ENCODE assay signal across 25 mouse cellular contexts in genomic region chr2:157360028-157360427, GRCm38 (mm10). TPM values are rescaled to one million over a fixed set of nuclear protein-coding genes. Genes with fewer than 3 reads are reported as not detected.
A peak's percentile ranks its signal among the peaks of the same experiment; 100 is the strongest.
DNase-seq lines count a peak whose midpoint lies in the region; ATAC-seq and TF ChIP-seq lines count a peak whose summit lies in the region.
"Had no signal": no experiment of that assay in that cellular context is flagged by ENCODE, and none has a peak within 500 bp of the region (broad histone marks: within the 10 kb centered on the region; RNA-seq: fewer than 3 reads in every experiment).

No protein-coding gene starts in this region.

- 0 out of 2 replicates have a peak, but pooled peaks cover 3% of the 10 kb centered on the region for H3K4me1 ChIP-seq in intestine, embryonic 16.5 days (ENCODE audit: control insufficient read depth, insufficient read depth, low read length)
- peaks cover 16% of the 10 kb centered on the region; the same call in 1 of the 2 replicates for H3K4me1 ChIP-seq in small intestine, adult 2 months (ENCODE audit: control insufficient read depth, insufficient read depth, insufficient read length, low read length)
- H3K4me1 ChIP-seq in heart, adult 2 months (ENCODE audit: control insufficient read depth, insufficient read depth, low read length), result no peaks in the 10 kb centered on the region
- H3K4me1 ChIP-seq: embryonic facial prominence, embryonic 10.5 days; embryonic facial prominence, embryonic 12.5 days; forebrain, embryonic 13.5 days; forebrain, embryonic 15.5 days had no signal

- no peak for TF ChIP-seq POLR2A in small intestine, adult 2 months (IDR thresholded peaks at IDR 0.05; ENCODE audit: low read depth, low read length)
- TF ChIP-seq POLR2A in heart, adult 2 months (IDR thresholded peaks at IDR 0.05; ENCODE audit: insufficient read depth, low read depth, low read length), result no peak

- no peaks in the 10 kb centered on the region for H3K36me3 ChIP-seq in intestine, embryonic 16.5 days (ENCODE audit: control insufficient read depth, insufficient read depth, low read length)
- no peaks in the 10 kb centered on the region for H3K36me3 ChIP-seq in small intestine, adult 2 months (ENCODE audit: control insufficient read depth, insufficient read depth, low read length)
- no peaks in the 10 kb centered on the region for H3K36me3 ChIP-seq in heart, adult 2 months (ENCODE audit: control insufficient read depth, insufficient read depth, low read length)
- H3K36me3 ChIP-seq: embryonic facial prominence, embryonic 10.5 days; embryonic facial prominence, embryonic 12.5 days; forebrain, embryonic 15.5 days had no signal

- no peak for TF ChIP-seq EP300 in heart, adult 2 months (IDR thresholded peaks at IDR 0.05; ENCODE audit: insufficient read depth, low read depth, low read length)

- ATAC-seq in intestine, embryonic 16.5 days, result 0 out of 2 replicates have a peak, but pooled peaks have one; percentile 63
- ATAC-seq: forebrain, embryonic 13.5 days; forebrain, embryonic 15.5 days; forebrain, postnatal 0 days had no signal

- WGBS in intestine, embryonic 16.5 days, result 73% methylated on average over 5 of the region's 5 CpGs
- 40% methylated on average over 5 of the region's 5 CpGs for whole genome bisulfite sequencing in small intestine, adult 2 months
- WGBS in heart, adult 2 months, result 77% methylated on average over 5 of the region's 5 CpGs

- no peaks in the 10 kb centered on the region for H3K9me3 ChIP-seq in intestine, embryonic 16.5 days (ENCODE audit: control insufficient read depth, low read length)
- H3K9me3 ChIP-seq: embryonic facial prominence, embryonic 10.5 days; embryonic facial prominence, embryonic 12.5 days; forebrain, embryonic 15.5 days had no signal

- H3K4me2 ChIP-seq in intestine, embryonic 16.5 days (ENCODE audit: low read depth, low read length), result no peak overlapping the region
- H3K4me2 ChIP-seq: embryonic facial prominence, embryonic 12.5 days; forebrain, embryonic 13.5 days; forebrain, embryonic 15.5 days had no signal

- intact Hi-C loops in heart, adult 2 months (cut with DNase I), result no loop called here

- H3K27ac ChIP-seq in intestine, embryonic 16.5 days (ENCODE audit: low read length), result no peak overlapping the region
- peak overlapping the region; percentile 65; the same call in 1 of the 2 replicates for H3K27ac ChIP-seq in small intestine, adult 2 months (ENCODE audit: insufficient read depth, low read depth, low read length)
- H3K27ac ChIP-seq in heart, adult 2 months, result no peak overlapping the region
- H3K27ac ChIP-seq: embryonic facial prominence, embryonic 10.5 days; embryonic facial prominence, embryonic 12.5 days; forebrain, embryonic 13.5 days; forebrain, embryonic 15.5 days had no signal

- H3K27me3 ChIP-seq in intestine, embryonic 16.5 days (replicated peaks; ENCODE audit: control insufficient read depth, insufficient read depth, low read length), result no peaks in the 10 kb centered on the region
- no peaks in the 10 kb centered on the region for H3K27me3 ChIP-seq in small intestine, adult 2 months (ENCODE audit: control insufficient read depth, insufficient read depth, low read length)
- H3K27me3 ChIP-seq in heart, adult 2 months (ENCODE audit: control insufficient read depth, insufficient read depth, low read length), result no peaks in the 10 kb centered on the region
- H3K27me3 ChIP-seq: embryonic facial prominence, embryonic 12.5 days; forebrain, embryonic 13.5 days; forebrain, embryonic 15.5 days had no signal

- DNase-seq in R1 (ENCODE audit: low read depth, low spot score), result peak; percentile 65
- peak; percentile 43 for DNase-seq in ZHBTc4 (ENCODE audit: low read depth, low spot score)
- no peak for DNase-seq in lung, postnatal 4 days
- DNase-seq in heart, postnatal 4 days, result no peak
- DNase-seq in heart, adult 2 months, result no peak
- DNase-seq: adrenal gland, adult 2 months; adrenal gland, postnatal 10 days; adrenal gland, postnatal 25 days; cerebellum, adult 11 months; cerebellum, adult 18-20 months; cerebellum, adult 8-10 months; cerebellum, postnatal 10 days; cerebellum, postnatal 25 days; forebrain, postnatal 0 days had no signal

- H3K79me2 ChIP-seq in heart, adult 2 months (replicated peaks; ENCODE audit: control insufficient read depth, insufficient read depth, low read length), result no peaks in the 10 kb centered on the region

- no peak overlapping the region for H3K9ac ChIP-seq in intestine, embryonic 16.5 days (ENCODE audit: low read depth, low read length)
- no peak overlapping the region for H3K9ac ChIP-seq in heart, adult 2 months (ENCODE audit: low read depth, low read length)
- H3K9ac ChIP-seq: embryonic facial prominence, embryonic 12.5 days; forebrain, embryonic 13.5 days; forebrain, embryonic 15.5 days; forebrain, postnatal 0 days had no signal

- no peak overlapping the region for H3K4me3 ChIP-seq in intestine, embryonic 16.5 days (ENCODE audit: low read length)
- H3K4me3 ChIP-seq in small intestine, adult 2 months (ENCODE audit: low read depth, low read length), result no peak overlapping the region
- H3K4me3 ChIP-seq in heart, adult 2 months, result no peak overlapping the region
- H3K4me3 ChIP-seq: embryonic facial prominence, embryonic 10.5 days; embryonic facial prominence, embryonic 12.5 days; forebrain, embryonic 13.5 days; forebrain, embryonic 15.5 days had no signal

- no peak for TF ChIP-seq CTCF in small intestine, adult 2 months (IDR thresholded peaks at IDR 0.05; ENCODE audit: extremely low read depth, insufficient read length, insufficient replicate concordance, low read depth, low read length)
- TF ChIP-seq CTCF in heart, adult 2 months (IDR thresholded peaks at IDR 0.05), result no peak

RNA-seq across cellular contexts. Expression of gene Manbal, which starts 7.4 kb away (rescaled TPM):
- polyA plus RNA-seq in intestine, embryonic 16.5 days (2015; fragmentation: Nextera tagmentation; extraction: Ambion mirVana), result 66.8 and 71.3 TPM in 2 replicates
- 20.1 and 47.5 TPM in 2 replicates for polyA plus RNA-seq in small intestine, adult 2 months (2012; rRNA removed)
- total RNA-seq in heart, postnatal 4 days (2021), result 10 to 100 TPM; 35.8 to 35.9 TPM
- total RNA-seq in heart, adult 2 months (2021), result 10 to 100 TPM; 14.5 to 20.1 TPM
- 42.6 and 44.2 TPM in 2 replicates for polyA plus RNA-seq in heart, adult 2 months (2012; rRNA removed)

RNA-seq across cellular contexts. Expression of gene Ghrh, which starts 12.7 kb away (rescaled TPM):
- polyA plus RNA-seq in intestine, embryonic 16.5 days (2015; fragmentation: Nextera tagmentation; extraction: Ambion mirVana), result 0.76 and 0.81 TPM in 2 replicates
- 0.33 TPM in 1 of 2 replicates, not detected in the other for polyA plus RNA-seq in small intestine, adult 2 months (2012; rRNA removed)
- not detected for total RNA-seq in heart, postnatal 4 days (2021)
- total RNA-seq in heart, adult 2 months (2021), result not detected
- not detected in 2 replicates for polyA plus RNA-seq in heart, adult 2 months (2012; rRNA removed)
- total RNA-seq: adrenal gland, adult 2 months; adrenal gland, postnatal 10 days; adrenal gland, postnatal 25 days; adrenal gland, postnatal 4 days; ES-E14; MEL had no signal
- polyA plus RNA-seq: adrenal gland, adult 2 months; C2C12; cortical plate, adult 2 months had no signal

RNA-seq across cellular contexts. Expression of gene Src, which starts 58.2 kb away (rescaled TPM):
- 11.8 and 15.5 TPM in 2 replicates for polyA plus RNA-seq in intestine, embryonic 16.5 days (2015; fragmentation: Nextera tagmentation; extraction: Ambion mirVana)
- polyA plus RNA-seq in small intestine, adult 2 months (2012; rRNA removed), result 65.9 and 161 TPM in 2 replicates
- 10 to 100 TPM; 11.8 to 13.7 TPM for total RNA-seq in heart, postnatal 4 days (2021)
- 1 to 10 TPM; 4.0 to 4.1 TPM for total RNA-seq in heart, adult 2 months (2021)
- polyA plus RNA-seq in heart, adult 2 months (2012; rRNA removed), result 5.4 and 5.8 TPM in 2 replicates

Comparison
In these comparisons a context has a peak if more than half of its experiments do, and no peak if none do; other contexts are left out.
1. DNase-seq: peak in R1 (single experiment) and ZHBTc4 (single experiment); none in lung, postnatal 4 days (0 of 2), heart, postnatal 4 days (single experiment) and heart, adult 2 months (0 of 2).